Mouse (Mus musculus) midbrain, embryonic 13.5 days (tissue): Measurements from ENCODE around the gene Trim67. TPM values are rescaled to one million over a fixed set of nuclear protein-coding genes. Genes with fewer than 3 reads are reported as not detected.

ENCODE experiments used
- ATAC-seq: fragments of 200-750 bp; cut with Nextera tagmentation; 2 replicates; pipeline ENCODE4 v1.8.0; 2017; ENCODE audit warnings: mild to moderate bottlenecking, moderate TSS enrichment, moderate library complexity
- H3K27ac ChIP-seq: fragments of 300-500 bp; sonication (generic); 2 replicates; pipeline ENCODE4 v1.5.1; 2015; ENCODE audit warnings: inconsistent platforms, mild to moderate bottlenecking, moderate library complexity
- H3K27me3 ChIP-seq: fragments of 300-500 bp; sonication (generic); 2 replicates; pipeline ENCODE4 v1.6.1; 2015; ENCODE audit warnings: mild to moderate bottlenecking, inconsistent platforms
- H3K36me3 ChIP-seq: fragments of 300-500 bp; sonication (generic); 2 replicates; pipeline ENCODE4 v1.6.1; 2015; ENCODE audit warnings: mild to moderate bottlenecking, inconsistent platforms
- H3K4me1 ChIP-seq: fragments of 300-500 bp; sonication (generic); replicated peaks from 2 replicates; pipeline ENCODE4 v1.6.1; 2015; ENCODE audit warnings: inconsistent platforms
- H3K4me2 ChIP-seq: fragments of 300-500 bp; sonication (generic); replicated peaks from 2 replicates; pipeline ENCODE4 v1.6.1; 2015; ENCODE audit warnings: moderate library complexity, mild to moderate bottlenecking, inconsistent platforms
- H3K4me3 ChIP-seq: fragments of 300-500 bp; sonication (generic); replicated peaks from 2 replicates; pipeline ENCODE4 v1.5.1; 2015; ENCODE audit warnings: mild to moderate bottlenecking, inconsistent platforms
- H3K9ac ChIP-seq: fragments of 300-500 bp; sonication (generic); replicated peaks from 2 replicates; pipeline ENCODE4 v1.6.1; 2015; ENCODE audit warnings: mild to moderate bottlenecking, inconsistent platforms
- H3K9me3 ChIP-seq: fragments of 300-500 bp; sonication (generic); 2 replicates; pipeline ENCODE4 v1.6.1; 2016; ENCODE audit warnings: mild to moderate bottlenecking, inconsistent platforms
- WGBS: fragments of 180-500 bp; shearing (Covaris S2); methylation state at CpG from one replicate; pipeline ENCODE4 v1.1.7; 2015; 5-methylcytosine and 5-hydroxymethylcytosine counted together
- polyA plus RNA-seq: library from polyadenylated mRNA; unstranded; fragments of >200 nt; fragmentation: Nextera tagmentation; extraction: Ambion mirVana; gene quantifications from 2 replicates; pipeline ENCODE4 v1.2.1, GENCODE M21; 2015

Gene Trim67
- polyA plus RNA-seq = 16.8 and 17.6 TPM in 2 replicates

GRCm38 (mm10) chr8:124792708-124793107, at the start of gene Trim67:
Trim67 (plus strand) TSS chr8:124793092.
- peak; percentile 93 for ATAC-seq
- Histone ChIP-seq H3K27ac (peak within 1 kb of the TSS; percentile 94), H3K9me3 (no peaks in the 10 kb centered on the region), H3K9ac (peak within 1 kb of the TSS; percentile 86), H3K4me2 (peak within 1 kb of the TSS; percentile 82), H3K36me3 (no peaks in the 10 kb centered on the region; the same call in 1 of the 2 replicates), H3K4me1 (peaks cover 57% of the 10 kb centered on the region), H3K27me3 (peaks cover 56% of the 10 kb centered on the region), H3K4me3 (peak within 1 kb of the TSS; percentile 87)
- WGBS = under 1% methylated on average over 37 of the region's 39 CpGs

DNA sequence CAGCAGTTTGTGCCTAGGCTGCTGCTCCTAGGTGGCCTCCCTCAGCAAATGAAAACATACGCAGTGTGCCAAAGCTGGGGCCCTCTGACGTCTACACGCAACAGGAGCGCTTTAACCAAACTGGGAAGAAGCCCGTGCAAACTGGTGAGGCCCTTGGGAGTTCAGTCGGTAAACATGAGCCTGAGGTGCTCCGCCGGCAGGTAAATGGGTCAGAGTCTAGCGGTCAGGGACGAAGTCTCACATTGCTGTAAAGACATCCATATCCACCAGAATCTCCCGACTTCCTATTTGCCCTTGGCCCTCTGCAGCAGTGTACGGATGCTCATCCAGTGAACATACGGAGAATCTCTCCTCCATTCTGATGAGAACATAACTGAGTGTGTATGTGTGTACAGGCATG, 46.2 kb upstream of the Trim67 start:
- WGBS = 74% methylated on average over 13 of the region's 13 CpGs
- Histone ChIP-seq H3K27me3 (peaks cover 28% of the 10 kb centered on the region), H3K27ac (no peak overlapping the region), H3K9me3 (no peaks in the 10 kb centered on the region), H3K36me3 (no peaks in the 10 kb centered on the region), H3K4me3 (no peak overlapping the region), H3K4me2 (no peak overlapping the region), H3K9ac (no peak overlapping the region), H3K4me1 (peaks cover 9% of the 10 kb centered on the region)
- no peak for ATAC-seq

DNA sequence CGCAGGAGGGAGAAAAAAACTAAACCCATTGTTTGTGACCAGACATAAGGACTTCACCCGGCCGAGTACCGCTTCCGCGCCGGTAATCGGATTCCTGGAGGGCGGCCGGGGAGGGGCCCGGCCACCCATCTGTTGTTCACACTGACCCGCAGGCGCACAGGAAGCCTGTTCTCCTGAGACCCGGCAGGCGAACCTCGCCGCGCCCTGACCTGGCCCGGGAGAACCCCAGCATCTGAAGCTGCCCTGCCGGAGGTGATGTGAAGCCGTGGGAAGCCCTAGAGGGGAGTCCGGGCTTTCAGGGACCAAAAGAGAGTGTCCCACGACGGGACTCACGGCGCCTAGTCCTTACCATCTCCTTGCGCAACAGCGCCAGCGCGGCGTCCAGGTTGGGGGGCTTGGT, 41.7 kb upstream of the Trim67 start:
- Histone ChIP-seq H3K4me3 (peak overlapping the region; percentile 48), H3K9ac (peak overlapping the region; percentile 58), H3K27me3 (peaks cover 62% of the 10 kb centered on the region), H3K4me2 (peak overlapping the region; percentile 68), H3K27ac (no peak overlapping the region), H3K4me1 (peaks cover 21% of the 10 kb centered on the region), H3K36me3 (no peaks in the 10 kb centered on the region), H3K9me3 (no peaks in the 10 kb centered on the region)
- ATAC-seq = no peak
- under 1% methylated on average over 31 of the region's 31 CpGs for WGBS

DNA sequence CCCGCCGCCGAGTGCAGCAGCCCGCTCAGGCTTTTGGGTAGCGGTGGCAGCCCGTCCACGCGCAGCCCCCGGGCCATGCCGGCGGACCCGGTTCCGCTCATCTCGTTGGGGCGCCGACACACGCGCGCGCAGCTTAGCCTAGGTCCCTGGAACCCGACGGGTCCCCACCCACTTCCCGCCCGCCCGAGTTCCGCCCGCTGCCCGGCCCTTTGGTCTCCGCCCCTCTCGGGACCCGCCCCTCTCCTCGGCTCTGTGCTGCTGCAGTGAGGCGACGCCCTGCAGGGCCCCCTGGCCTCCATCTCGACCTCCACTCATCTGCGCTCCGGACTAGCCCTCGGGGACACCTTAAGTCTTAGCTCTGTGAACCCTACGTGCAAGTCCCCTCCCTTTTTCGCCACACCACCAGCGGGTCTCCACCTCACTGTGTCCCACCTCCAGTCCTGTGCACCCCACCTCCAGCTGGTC, 41.2 kb upstream of the Trim67 start, which contains the start of gene Fam89a:
Gene Fam89a, minus strand, starts transcription at position 124 of the 465 bp plus-strand sequence.
- no peaks in the 10 kb centered on the region for H3K36me3 ChIP-seq
- peaks cover 21% of the 10 kb centered on the region for H3K4me1 ChIP-seq
- peak within 1 kb of the TSS; percentile 68 for H3K4me2 ChIP-seq
- ATAC-seq = peak; percentile 63
- peak within 1 kb of the TSS; percentile 48 for H3K4me3 ChIP-seq
- peak within 1 kb of the TSS; percentile 58 for H3K9ac ChIP-seq
- no peak within 1 kb of the TSS for H3K27ac ChIP-seq
- WGBS = under 1% methylated on average over 40 of the region's 41 CpGs
- H3K9me3 ChIP-seq = no peaks in the 10 kb centered on the region
- H3K27me3 ChIP-seq = peaks cover 62% of the 10 kb centered on the region

GRCm38 (mm10) chr8:124752325-124752862, 40.5 kb upstream of the Trim67 start:
- ATAC-seq = no peak
- 32% methylated on average over 21 of the region's 21 CpGs for WGBS
- H3K9ac ChIP-seq = no peak overlapping the region
- H3K4me1 ChIP-seq = peaks cover 21% of the 10 kb centered on the region
- H3K27ac ChIP-seq = no peak overlapping the region
- peaks cover 62% of the 10 kb centered on the region for H3K27me3 ChIP-seq
- 0 out of 2 replicates have a peak overlapping the region, but pooled peaks have one; percentile 48 for H3K4me3 ChIP-seq
- no peaks in the 10 kb centered on the region for H3K36me3 ChIP-seq
- no peaks in the 10 kb centered on the region for H3K9me3 ChIP-seq
- no peak overlapping the region for H3K4me2 ChIP-seq

DNA sequence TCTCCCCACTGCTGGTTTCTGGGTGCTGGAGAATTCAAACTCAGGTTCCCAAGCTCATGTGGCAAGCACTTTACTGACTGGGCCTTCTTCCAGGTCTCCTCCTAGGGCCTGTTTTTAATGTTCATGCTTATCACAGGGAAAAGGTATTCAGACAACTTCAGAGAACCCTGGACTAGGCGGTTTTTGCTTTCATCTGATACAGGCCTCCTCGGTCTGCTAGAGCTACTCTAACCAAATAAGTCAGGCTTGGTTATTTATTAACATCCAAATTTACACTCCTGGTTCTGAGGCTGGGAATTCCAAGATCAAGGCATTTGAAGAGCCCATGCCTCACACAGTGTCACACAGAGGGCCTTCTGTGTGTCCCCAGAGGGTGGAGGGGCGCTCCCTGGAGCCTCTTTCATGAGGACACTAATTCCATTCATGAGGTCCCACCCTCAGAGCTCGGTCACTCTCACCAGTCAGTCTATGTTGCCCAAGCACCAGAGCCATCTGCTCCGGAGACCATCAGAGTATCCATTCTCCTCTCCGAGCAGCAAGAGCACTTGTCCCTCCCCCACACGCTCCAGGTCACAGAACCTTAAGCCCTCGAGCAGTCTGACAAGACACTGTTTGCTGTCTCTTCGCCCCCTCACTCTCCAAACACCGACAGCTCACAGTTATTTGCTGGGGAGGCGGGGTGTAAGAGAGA, 38.6 kb upstream of the Trim67 start:
- no peaks in the 10 kb centered on the region for H3K36me3 ChIP-seq
- 15% methylated on average over 11 of the region's 11 CpGs for WGBS
- peaks cover 21% of the 10 kb centered on the region for H3K4me1 ChIP-seq
- H3K9ac ChIP-seq = no peak overlapping the region
- H3K9me3 ChIP-seq = no peaks in the 10 kb centered on the region
- no peak overlapping the region for H3K4me3 ChIP-seq
- no peak for ATAC-seq
- H3K27me3 ChIP-seq = peaks cover 59% of the 10 kb centered on the region
- no peak overlapping the region for H3K27ac ChIP-seq
- no peak overlapping the region for H3K4me2 ChIP-seq

- WGBS = 35% methylated on average over 4 of the region's 4 CpGs
- Histone ChIP-seq H3K4me3 (no peak overlapping the region), H3K4me2 (no peak overlapping the region), H3K27me3 (peaks cover 53% of the 10 kb centered on the region), H3K9me3 (no peaks in the 10 kb centered on the region), H3K9ac (no peak overlapping the region), H3K36me3 (no peaks in the 10 kb centered on the region), H3K4me1 (peaks cover 21% of the 10 kb centered on the region), H3K27ac (no peak overlapping the region)
- ATAC-seq = no peak
Observed at GRCm38 (mm10) chr8:124754792-124755190, 38.1 kb upstream of the Trim67 start.

DNA sequence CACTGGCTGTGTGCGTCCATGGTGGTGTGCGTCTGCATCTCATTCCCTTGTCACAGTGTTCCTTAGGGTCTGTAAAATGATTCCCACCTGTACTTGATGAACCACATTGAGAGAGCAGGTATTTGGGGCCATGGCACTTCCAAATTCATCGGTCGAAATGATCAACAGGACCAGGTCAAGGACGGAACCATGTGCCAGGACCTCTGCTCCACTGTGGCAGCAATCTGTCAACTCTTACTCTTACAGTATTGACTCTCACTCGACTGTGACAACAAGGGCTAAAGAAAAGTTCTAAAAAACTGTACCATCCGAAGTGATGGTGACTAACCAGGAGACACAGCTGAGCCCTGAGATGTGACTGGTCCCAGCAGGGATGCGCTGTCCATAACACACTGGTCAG, 37.4 kb upstream of the Trim67 start:
- peaks cover 46% of the 10 kb centered on the region for H3K27me3 ChIP-seq
- no peaks in the 10 kb centered on the region for H3K9me3 ChIP-seq
- no peak overlapping the region for H3K4me2 ChIP-seq
- no peaks in the 10 kb centered on the region for H3K36me3 ChIP-seq
- no peak overlapping the region for H3K27ac ChIP-seq
- no peak overlapping the region for H3K4me3 ChIP-seq
- WGBS = 86% methylated on average over 8 of the region's 8 CpGs
- H3K9ac ChIP-seq = no peak overlapping the region
- H3K4me1 ChIP-seq = peaks cover 21% of the 10 kb centered on the region
- ATAC-seq = no peak

- H3K4me3 ChIP-seq = no peak overlapping the region
- no peaks in the 10 kb centered on the region for H3K36me3 ChIP-seq
- H3K4me2 ChIP-seq = no peak overlapping the region
- no peaks in the 10 kb centered on the region for H3K9me3 ChIP-seq
- H3K9ac ChIP-seq = no peak overlapping the region
- WGBS = 72% methylated on average over 2 of the region's 2 CpGs
- no peak for ATAC-seq
- H3K4me1 ChIP-seq = peaks cover 17% of the 10 kb centered on the region
- H3K27me3 ChIP-seq = peaks cover 40% of the 10 kb centered on the region
- H3K27ac ChIP-seq = no peak overlapping the region
Observed at GRCm38 (mm10) chr8:124756153-124756552, 36.7 kb upstream of the Trim67 start.

- 71% methylated on average over 5 of the region's 5 CpGs for WGBS
- Histone ChIP-seq H3K9me3 (no peaks in the 10 kb centered on the region), H3K27me3 (peaks cover 35% of the 10 kb centered on the region), H3K36me3 (no peaks in the 10 kb centered on the region), H3K4me2 (no peak overlapping the region), H3K4me1 (peaks cover 12% of the 10 kb centered on the region), H3K4me3 (no peak overlapping the region), H3K9ac (no peak overlapping the region), H3K27ac (no peak overlapping the region)
- no peak for ATAC-seq
Observed at GRCm38 (mm10) chr8:124756601-124757000, 36.3 kb upstream of the Trim67 start.

DNA sequence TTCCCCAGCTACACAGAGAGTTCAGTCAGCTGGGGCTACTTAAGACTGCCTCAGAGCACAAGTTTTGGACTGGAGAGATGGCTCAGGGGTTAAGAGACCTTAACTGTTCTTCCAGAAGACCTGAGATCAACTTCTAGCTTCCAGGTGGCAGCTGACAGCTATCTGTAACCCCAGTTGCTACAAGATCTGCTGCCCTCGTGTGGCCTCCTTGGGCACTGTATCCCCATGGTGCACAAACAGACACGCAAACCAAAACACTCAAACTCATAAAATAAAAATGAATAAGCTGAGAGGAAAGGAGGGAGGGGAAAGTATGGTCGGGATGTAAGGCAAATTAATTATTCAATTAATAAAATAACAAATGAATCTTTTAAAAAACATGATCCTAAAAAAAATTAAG, 34.3 kb upstream of the Trim67 start:
- Histone ChIP-seq H3K9ac (no peak overlapping the region), H3K4me3 (no peak overlapping the region), H3K27ac (no peak overlapping the region), H3K4me1 (peaks cover 4% of the 10 kb centered on the region), H3K36me3 (no peaks in the 10 kb centered on the region), H3K4me2 (no peak overlapping the region), H3K9me3 (no peaks in the 10 kb centered on the region), H3K27me3 (peaks cover 16% of the 10 kb centered on the region)
- no peak for ATAC-seq
- 54% methylated on average over 3 of the region's 3 CpGs for WGBS

- Histone ChIP-seq H3K27me3 (no peaks in the 10 kb centered on the region), H3K4me3 (no peak overlapping the region), H3K27ac (no peak overlapping the region), H3K4me1 (no peaks in the 10 kb centered on the region), H3K9ac (no peak overlapping the region), H3K9me3 (no peaks in the 10 kb centered on the region), H3K4me2 (no peak overlapping the region), H3K36me3 (no peaks in the 10 kb centered on the region)
- 70% methylated on average over 7 of the region's 7 CpGs for WGBS
- ATAC-seq = no peak
Observed at GRCm38 (mm10) chr8:124763061-124763460, 29.8 kb upstream of the Trim67 start.
